Mouse (Mus musculus) kidney, embryonic 15.5 days (tissue): ENCODE data around the gene Cntn5. TPM values are rescaled to one million over a fixed set of nuclear protein-coding genes. Genes with fewer than 3 reads are reported as not detected.

ENCODE experiments used
- ATAC-seq: fragments of 200-750 bp; cut with Nextera tagmentation; replicated peaks from 2 replicates; pipeline ENCODE4 v1.8.0; 2017; ENCODE audit warnings: moderate TSS enrichment; ENCODE audit not compliant: low FRiP score
- H3K27ac ChIP-seq: fragments of 300-500 bp; sonication (generic); 2 replicates; pipeline ENCODE4 v1.5.1; 2015; ENCODE audit warnings: mild to moderate bottlenecking, inconsistent platforms
- H3K27me3 ChIP-seq: fragments of 300-500 bp; sonication (generic); 2 replicates; pipeline ENCODE4 v1.6.1; 2015; ENCODE audit warnings: inconsistent platforms
- H3K36me3 ChIP-seq: fragments of 300-500 bp; sonication (generic); 2 replicates; pipeline ENCODE4 v1.6.1; 2015; ENCODE audit warnings: inconsistent platforms
- H3K4me1 ChIP-seq: fragments of 300-500 bp; sonication (generic); 2 replicates; pipeline ENCODE4 v1.6.1; 2015; ENCODE audit warnings: inconsistent platforms
- H3K4me2 ChIP-seq: fragments of 300-500 bp; sonication (generic); 2 replicates; pipeline ENCODE4 v1.6.1; 2015; ENCODE audit warnings: moderate library complexity, mild to moderate bottlenecking, inconsistent platforms
- H3K4me3 ChIP-seq: fragments of 300-500 bp; sonication (generic); replicated peaks from 2 replicates; pipeline ENCODE4 v1.5.1; 2015; ENCODE audit warnings: mild to moderate bottlenecking, inconsistent platforms
- H3K9ac ChIP-seq: fragments of 300-500 bp; sonication (generic); 2 replicates; pipeline ENCODE4 v1.6.1; 2015; ENCODE audit warnings: mild to moderate bottlenecking, inconsistent platforms
- H3K9me3 ChIP-seq: fragments of 300-500 bp; sonication (generic); replicated peaks from 2 replicates; pipeline ENCODE4 v1.6.1; 2016; ENCODE audit warnings: inconsistent platforms
- WGBS: fragments of 180-500 bp; shearing (Covaris S2); methylation state at CpG from one replicate; pipeline ENCODE4 v1.1.7; 2015; ENCODE audit warnings: mixed read lengths; 5-methylcytosine and 5-hydroxymethylcytosine counted together
- microRNA-seq: library from miRNA; unstranded; fragments of <30 nt; microRNA quantifications from one replicate; pipeline ENCODE4, GENCODE M21; 2016
- polyA plus RNA-seq: library from polyadenylated mRNA; unstranded; fragments of >200 nt; fragmentation: Nextera tagmentation; extraction: Ambion mirVana; gene quantifications from 2 replicates; pipeline ENCODE4 v1.2.1, GENCODE M21; 2015

The Cntn5 gene
- polyA plus RNA-seq, 1 experiment from 2014 or later, result 0.09 TPM

- WGBS, result 60% methylated on average over 5 of the region's 5 CpGs
- no peaks in the 10 kb centered on the region for H3K4me1 ChIP-seq
- no peak for ATAC-seq
- no peak overlapping the region for H3K9ac ChIP-seq
- no peak overlapping the region for H3K4me2 ChIP-seq
- no peak overlapping the region for H3K4me3 ChIP-seq
- no peaks in the 10 kb centered on the region for H3K27me3 ChIP-seq
- no peak overlapping the region for H3K27ac ChIP-seq
- no peaks in the 10 kb centered on the region for H3K9me3 ChIP-seq
- no peaks in the 10 kb centered on the region for H3K36me3 ChIP-seq
Observed at GRCm38 (mm10) chr9:9682348-9682884, 1222.2 kb downstream of the Cntn5 start.

- WGBS, result 81% methylated on average over 4 of the region's 4 CpGs
- no peak overlapping the region for H3K27ac ChIP-seq
Observed at GRCm38 (mm10) chr9:9676078-9676477, 1228.5 kb downstream of the Cntn5 start.

GRCm38 (mm10) chr9:9674531-9674930 is 1230.0 kb downstream of the Cntn5 start:
- no peaks in the 10 kb centered on the region for H3K9me3 ChIP-seq
- no peak overlapping the region for H3K27ac ChIP-seq
- H3K9ac ChIP-seq, result no peak overlapping the region
- H3K27me3 ChIP-seq, result no peaks in the 10 kb centered on the region
- no peak for ATAC-seq
- no peak overlapping the region for H3K4me3 ChIP-seq
- H3K4me2 ChIP-seq, result no peak overlapping the region
- WGBS, result 88% methylated on average over 5 of the region's 5 CpGs
- no peaks in the 10 kb centered on the region for H3K36me3 ChIP-seq
- H3K4me1 ChIP-seq, result 0 out of 2 replicates have a peak, but pooled peaks cover 3% of the 10 kb centered on the region

More at GRCm38 (mm10) chr9:9676078-9676477, 1228.5 kb downstream of the Cntn5 start:
- Histone ChIP-seq H3K9ac (no peak overlapping the region), H3K36me3 (no peaks in the 10 kb centered on the region), H3K27me3 (no peaks in the 10 kb centered on the region), H3K9me3 (no peaks in the 10 kb centered on the region), H3K4me2 (no peak overlapping the region), H3K4me3 (no peak overlapping the region), H3K4me1 (0 out of 2 replicates have a peak, but pooled peaks cover 3% of the 10 kb centered on the region)
- ATAC-seq, result no peak

GRCm38 (mm10) chr9:9673277-9674049 is 1231.1 kb downstream of the Cntn5 start:
- no peak overlapping the region for H3K27ac ChIP-seq
- H3K9me3 ChIP-seq, result no peaks in the 10 kb centered on the region
- no peak overlapping the region for H3K4me2 ChIP-seq
- no peak overlapping the region for H3K4me3 ChIP-seq
- H3K4me1 ChIP-seq, result 0 out of 2 replicates have a peak, but pooled peaks cover 3% of the 10 kb centered on the region
- 0 out of 2 replicates have a peak, but pooled peaks have one; percentile 56 for ATAC-seq
- H3K9ac ChIP-seq, result no peak overlapping the region
- no peaks in the 10 kb centered on the region for H3K27me3 ChIP-seq
- no peaks in the 10 kb centered on the region for H3K36me3 ChIP-seq
- WGBS, result 11% methylated on average over 13 of the region's 13 CpGs

- ATAC-seq, result no peak
- Histone ChIP-seq H3K9ac (no peak overlapping the region), H3K27me3 (no peaks in the 10 kb centered on the region), H3K36me3 (no peaks in the 10 kb centered on the region), H3K27ac (no peak overlapping the region), H3K4me3 (no peak overlapping the region), H3K4me2 (no peak overlapping the region), H3K9me3 (no peaks in the 10 kb centered on the region), H3K4me1 (no peaks in the 10 kb centered on the region)
- 82% methylated on average over 3 of the region's 3 CpGs for WGBS
Observed at GRCm38 (mm10) chr9:9653463-9653862, 1251.1 kb downstream of the Cntn5 start.

GRCm38 (mm10) chr9:9647361-9647760 is 1257.2 kb downstream of the Cntn5 start:
- Histone ChIP-seq H3K9me3 (no peaks in the 10 kb centered on the region), H3K36me3 (no peaks in the 10 kb centered on the region), H3K4me2 (no peak overlapping the region), H3K9ac (no peak overlapping the region), H3K4me1 (no peaks in the 10 kb centered on the region), H3K27me3 (no peaks in the 10 kb centered on the region), H3K27ac (no peak overlapping the region), H3K4me3 (no peak overlapping the region)
- no peak for ATAC-seq
- WGBS, result 71% methylated on average over 3 of the region's 3 CpGs

GRCm38 (mm10) chr9:9646276-9646675 is 1258.3 kb downstream of the Cntn5 start:
- no peaks in the 10 kb centered on the region for H3K9me3 ChIP-seq
- no peak overlapping the region for H3K4me2 ChIP-seq
- WGBS, result 79% methylated on average over 1 of the region's 1 CpGs
- no peak overlapping the region for H3K9ac ChIP-seq
- no peak for ATAC-seq
- no peaks in the 10 kb centered on the region for H3K27me3 ChIP-seq
- no peak overlapping the region for H3K27ac ChIP-seq
- no peaks in the 10 kb centered on the region for H3K36me3 ChIP-seq
- H3K4me1 ChIP-seq, result no peaks in the 10 kb centered on the region
- no peak overlapping the region for H3K4me3 ChIP-seq

Small RNA genes within 50 kb of the gene (microRNA-seq; reads per million reads assigned to microRNA genes)
- gene Gm24496 (not detected), gene Gm25086 (not detected), gene Gm26195 (not detected), gene Mir6237 (not detected)
